Mouse (Mus musculus) urinary bladder, postnatal 14 days (tissue): ENCODE data around the gene Galk1.
"Not testable (repeated sequence)": the region's sequence is repeated elsewhere in the genome, so short reads cannot be mapped to it uniquely, and the experiment has no call there.

Experiments used
- DNase-seq: peaks from one replicate; pipeline ENCODE4 v3.0.0; 2021; ENCODE audit warnings: low spot score

Gene Galk1

DNA sequence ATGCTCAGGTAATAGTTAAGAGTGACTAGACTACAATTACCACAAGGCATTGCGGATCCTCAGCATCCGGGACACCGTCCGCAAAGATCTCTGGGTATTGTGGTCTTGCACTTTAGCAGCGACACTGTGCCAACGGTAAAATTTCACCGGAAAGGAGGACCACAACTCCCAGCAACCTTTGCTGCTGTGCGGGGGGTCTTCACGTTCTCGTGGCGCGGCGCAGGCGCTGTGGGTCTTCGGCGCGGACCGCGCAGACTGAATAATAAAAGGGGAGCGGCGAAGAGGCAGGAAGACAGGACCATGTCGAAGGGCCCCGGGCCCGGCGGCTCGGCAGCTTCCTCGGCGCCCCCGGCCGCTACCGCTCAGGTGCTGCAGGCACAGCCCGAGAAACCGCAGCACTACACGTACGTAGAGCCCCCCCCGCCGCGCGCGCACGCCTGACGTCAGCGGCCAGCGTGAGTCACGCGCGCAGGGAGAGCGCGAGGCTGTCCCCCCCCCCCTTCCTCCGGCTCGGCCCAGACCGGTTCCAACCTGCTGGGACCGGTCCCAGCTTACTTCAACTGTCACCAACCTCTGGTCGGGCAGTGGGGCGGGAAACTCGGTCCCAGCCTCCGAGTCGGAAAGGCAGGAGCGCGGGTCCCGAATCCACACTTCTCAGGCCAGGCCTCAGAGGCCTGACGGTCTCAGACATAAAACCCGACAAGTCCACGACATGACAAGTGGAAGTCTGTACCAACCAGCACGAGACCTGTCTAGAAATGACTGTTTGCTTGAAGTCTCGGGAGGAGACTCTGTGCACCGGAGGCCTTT is 17.8 kb upstream of the Galk1 start, which contains the start of gene Unk:
Gene Unk, plus strand, starts transcription at position 235 of the 810 bp plus-strand sequence.
- DNase-seq, result peak; percentile 97

DNA sequence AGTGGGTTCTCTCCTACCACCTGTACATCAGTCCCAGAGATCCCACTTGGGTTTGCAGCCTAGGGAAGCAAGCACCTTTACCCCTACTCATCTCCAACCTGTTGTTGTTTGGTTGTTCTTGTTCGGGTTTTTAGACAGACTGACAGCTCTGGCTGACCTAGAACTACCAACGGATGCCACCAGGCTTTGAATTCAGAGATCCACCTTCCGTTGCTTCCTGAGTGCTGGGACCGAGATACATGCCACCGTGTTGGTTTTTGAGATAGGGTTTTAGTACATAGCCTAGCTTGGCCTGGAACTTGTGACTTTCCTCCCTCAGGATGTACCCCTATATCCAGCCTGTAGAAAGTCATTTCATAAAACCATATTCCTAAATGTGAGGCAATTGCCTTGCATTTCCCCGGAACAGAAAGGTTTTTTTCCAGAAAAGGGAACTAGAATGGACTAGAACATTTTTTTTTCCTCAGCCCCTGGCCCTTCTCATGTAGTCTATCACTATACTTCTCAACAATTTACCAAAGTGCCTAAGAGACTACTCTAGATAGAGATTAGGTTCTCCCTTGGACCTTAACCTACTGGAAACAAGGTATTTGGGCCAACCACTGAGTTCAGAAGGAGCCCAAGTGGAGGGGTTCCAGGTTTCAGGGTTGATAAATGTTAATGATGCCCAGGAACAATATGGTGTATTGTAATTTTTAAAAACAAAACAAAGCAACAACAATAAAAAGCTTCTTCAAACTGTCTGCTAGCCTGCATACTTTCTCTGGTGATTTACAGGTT is 16.8 kb upstream of the Galk1 start:
- DNase-seq, result no peak

DNA sequence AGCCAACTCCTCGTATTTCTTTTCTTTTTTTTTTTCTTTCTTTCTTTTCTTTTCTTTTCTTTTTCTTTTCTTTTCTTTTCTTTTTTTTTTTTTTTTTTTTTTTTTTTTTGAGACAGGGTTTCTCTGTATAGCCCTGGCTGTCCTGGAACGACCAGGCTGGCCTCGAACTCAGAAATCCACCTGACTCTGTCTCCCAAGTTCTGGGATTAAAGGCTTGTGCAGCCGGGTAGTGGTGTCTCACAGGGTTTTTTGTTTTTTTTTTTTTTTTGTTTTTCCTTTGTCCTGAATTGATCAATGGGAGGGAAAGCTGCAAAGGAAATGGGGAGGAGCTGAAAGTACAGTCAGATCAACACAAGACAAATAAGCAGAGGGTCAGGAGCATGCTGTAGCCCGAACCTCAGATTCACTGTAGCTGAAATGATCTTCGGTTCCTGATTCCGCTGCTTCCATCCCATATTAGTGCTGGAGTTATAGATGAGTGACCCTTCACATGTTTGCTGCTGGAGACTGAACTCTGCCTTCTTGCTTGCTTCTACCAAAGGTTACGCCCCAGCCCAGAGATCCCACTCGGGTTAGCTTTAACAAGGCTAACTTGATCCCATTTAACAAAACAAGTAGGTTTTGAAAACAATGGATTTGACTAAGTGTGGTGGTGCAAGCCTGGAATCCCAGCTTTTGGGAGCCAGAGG is 15.8 kb upstream of the Galk1 start:
- no peak for DNase-seq

DNA sequence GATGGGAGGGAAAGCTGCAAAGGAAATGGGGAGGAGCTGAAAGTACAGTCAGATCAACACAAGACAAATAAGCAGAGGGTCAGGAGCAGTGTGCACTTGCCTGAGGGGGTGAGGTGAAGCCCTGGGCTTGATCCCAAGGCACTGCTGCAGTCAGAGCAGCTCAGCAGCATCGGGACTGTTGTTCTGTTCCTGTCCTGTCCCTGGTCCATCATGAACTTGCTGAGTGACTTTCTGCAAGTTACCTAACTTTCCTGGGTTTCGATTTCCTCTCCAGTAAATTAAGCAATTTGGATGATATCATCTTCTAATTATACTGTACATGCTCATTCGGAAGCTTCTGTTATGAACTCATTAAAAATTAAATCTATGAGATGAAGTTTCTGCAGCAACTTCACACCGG is 15.2 kb upstream of the Galk1 start, which contains the start of gene H3f3b:
Gene H3f3b, minus strand, starts transcription at position 207 of the 400 bp plus-strand sequence.
- DNase-seq, result no peak

DNA sequence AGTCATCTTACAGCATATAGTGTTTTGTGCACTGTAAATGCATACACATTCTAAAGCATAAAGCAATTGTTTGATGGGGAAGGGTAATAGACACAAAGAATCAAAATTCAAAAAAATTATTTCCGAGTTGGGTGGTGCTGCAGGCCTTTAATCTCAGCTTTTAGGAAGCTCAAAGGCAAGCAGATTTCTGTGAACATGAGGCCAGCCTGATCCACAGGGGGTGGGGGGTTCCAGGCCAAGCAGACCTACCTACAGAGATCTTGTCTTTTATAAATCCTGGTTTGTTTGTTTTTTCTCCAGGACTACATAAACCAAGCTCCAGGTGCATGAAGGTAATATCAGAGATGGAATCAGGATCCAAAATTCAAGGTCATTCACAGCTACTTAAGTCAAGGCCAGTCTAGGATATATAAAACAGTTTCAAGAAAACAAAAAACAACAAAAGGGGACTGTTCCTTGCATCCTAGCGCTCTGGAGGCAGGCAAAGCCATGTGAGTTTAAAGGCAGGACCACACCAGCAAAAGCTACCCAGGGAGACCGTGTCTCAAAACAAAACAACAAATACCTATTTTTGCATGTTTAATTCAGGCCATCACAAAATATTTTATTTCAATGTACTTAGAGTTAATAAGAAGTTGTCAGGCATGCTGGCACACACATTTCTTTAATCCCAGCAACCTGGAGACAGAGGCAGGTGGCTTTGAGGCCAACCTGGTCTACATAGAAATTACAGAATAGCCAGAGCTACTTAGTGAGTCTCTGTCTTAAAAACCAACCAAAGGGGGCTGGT is 12.7 kb upstream of the Galk1 start:
- no peak for DNase-seq

DNA sequence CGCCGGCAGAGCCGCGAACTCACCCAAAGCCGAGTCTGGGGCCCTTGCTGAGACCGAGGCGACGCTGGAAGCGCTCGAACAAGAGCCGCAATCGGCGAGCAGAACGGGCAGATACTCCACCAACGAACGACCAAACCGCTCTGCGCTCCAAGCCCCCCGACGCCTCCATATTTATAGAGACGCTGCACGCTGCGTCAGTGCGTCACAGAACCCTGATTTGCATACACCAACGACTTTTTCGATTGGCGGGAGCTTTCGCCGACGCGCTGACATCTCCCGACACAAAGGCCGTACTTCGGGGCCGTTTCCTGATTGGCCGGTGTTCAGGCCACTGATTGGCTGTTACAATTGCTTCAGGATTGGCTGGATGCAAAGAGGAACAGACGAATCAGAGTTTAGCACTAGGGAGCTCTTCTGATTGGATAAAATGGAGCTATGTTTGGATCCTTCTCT is 11.9 kb upstream of the Galk1 start:
- DNase-seq, result peak; percentile 94

DNA sequence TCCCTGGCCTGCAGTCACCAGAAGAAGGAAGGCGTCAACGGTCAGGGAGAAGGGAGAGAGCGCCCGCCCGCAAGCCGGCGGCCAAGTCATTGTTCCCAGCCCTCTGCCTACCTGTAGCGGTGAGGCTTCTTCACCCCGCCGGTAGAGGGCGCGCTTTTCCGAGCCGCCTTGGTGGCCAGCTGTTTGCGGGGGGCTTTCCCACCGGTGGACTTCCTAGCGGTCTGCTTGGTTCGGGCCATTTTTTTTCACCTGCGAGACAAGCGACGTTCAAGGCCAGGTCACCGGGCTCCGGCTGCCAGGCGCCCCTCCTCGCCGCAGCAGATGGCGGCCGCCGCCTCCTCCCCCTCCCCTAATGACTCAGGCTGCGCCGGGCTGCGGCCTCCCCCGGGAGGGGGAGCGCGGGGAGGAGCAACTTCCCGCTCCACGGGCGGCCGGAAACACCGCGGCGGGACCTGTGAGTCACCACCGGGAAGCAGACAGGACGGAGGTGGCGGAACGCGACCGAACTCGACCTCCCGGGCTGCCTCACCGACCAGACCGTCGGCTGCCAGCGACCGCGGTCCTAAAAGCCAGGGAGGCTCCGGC is 11.3 kb upstream of the Galk1 start:
- DNase-seq, result peak; percentile 87

DNA sequence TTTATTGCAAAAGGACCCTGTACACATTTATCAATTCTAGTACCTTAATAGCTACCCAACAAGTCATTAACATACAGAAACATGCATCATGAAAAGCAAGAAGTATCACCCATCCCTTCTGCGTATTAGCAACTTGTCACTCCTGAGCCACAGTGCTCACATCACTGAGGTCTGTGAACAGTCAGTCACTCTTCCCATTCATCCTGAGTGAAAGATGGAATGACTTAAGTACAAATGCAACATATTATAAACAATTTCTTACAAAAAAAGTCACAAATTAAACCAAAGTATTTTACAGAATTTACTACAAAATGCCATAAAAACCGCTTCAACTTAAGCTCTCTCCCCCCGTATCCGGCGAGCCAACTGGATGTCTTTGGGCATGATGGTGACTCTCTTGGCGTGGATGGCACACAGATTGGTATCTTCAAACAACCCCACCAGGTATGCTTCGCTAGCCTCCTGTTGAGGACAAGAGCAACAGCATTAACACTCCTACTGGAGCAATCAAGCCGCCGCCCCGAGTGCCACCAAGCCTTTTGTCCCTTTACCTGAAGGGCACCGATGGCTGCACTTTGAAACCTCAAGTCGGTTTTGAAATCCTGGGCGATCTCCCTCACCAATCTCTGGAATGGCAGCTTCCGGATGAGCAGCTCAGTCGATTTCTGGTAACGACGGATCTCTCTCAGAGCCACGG is 10.7 kb upstream of the Galk1 start:
- not testable (repeated sequence) for DNase-seq

DNA sequence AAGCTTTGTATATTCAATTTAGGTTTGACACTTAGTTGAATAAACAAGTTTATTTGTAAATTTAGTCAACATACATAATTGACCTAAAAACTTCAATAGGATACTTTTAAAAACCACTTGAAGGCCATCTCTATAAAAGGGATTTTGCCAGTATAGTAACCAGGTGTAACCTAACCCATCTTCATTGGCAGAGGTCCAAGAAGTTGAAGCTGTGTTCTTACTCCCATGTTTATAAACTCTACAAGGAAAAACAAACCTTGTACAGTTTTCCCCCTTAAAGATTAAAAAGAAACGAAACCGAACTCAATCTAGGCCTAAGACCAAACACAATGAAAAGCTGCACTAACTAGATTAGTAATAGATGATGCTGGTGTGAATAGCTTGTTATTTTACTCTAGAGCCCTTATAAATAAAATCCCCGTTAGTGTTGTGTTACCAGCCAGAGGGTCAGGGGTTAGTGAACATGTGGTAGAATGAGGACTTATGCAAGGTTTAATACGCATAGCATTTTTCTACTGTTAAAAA is 9.8 kb upstream of the Galk1 start:
- DNase-seq, result no peak

DNA sequence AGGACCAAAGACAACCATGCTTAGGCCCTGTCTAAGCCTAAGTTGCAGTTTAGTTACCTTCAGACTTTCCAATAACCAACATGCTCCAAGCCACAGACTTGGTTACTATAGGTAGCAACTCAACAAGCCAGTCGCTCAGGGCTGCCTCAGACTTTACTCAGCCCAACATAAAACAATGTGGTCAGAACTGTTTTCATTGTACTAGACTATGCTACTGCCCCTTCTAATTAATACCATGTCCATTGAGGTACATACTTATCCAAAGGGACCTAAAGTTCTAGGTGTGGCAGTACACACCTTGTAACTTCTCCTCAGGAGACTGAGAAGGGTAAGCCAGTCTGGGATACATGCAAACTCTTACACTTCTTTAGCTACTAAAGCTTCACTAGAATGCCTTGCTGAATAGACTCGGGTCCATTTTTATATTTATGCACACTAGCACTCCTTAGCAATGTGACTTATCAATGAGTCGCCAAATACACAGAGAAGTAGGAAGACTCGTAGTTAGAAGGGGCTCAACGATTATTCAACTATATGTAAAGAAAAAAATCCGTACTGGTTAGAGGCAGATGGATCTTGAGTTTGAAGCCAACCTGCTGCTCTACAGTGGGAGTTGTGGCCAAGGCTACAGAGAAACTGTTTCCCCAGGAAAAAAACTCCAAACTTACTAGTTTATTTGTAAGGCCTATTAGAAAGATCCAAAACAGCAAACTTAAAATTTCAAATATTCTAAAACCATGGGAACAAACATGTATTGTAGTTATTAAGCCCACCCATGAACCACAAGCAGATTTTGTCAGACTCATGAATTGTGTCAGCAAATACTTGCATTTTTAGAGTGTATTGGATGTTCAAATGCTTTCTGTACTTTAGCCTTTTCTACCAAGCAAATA is 9.1 kb upstream of the Galk1 start:
- DNase-seq, result no peak

DNA sequence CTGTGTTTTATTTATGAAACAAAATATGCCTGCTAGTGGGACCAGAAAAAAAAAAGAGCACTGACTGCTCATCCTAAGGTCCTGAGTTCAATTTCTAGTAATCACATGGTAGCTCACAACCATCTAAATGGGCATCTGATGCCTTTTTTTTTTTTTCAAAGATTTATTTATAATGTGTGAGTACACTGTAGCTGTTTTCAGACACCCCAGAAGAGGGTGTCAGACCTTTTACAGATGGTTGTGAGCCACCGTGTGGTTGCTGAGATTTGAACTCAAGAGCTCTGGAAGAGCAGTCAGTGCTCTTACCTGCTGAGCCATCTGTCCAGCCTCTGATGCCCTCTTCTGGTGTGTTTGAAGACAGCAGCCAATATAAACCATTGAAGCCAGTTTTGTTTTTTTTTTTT is 8.0 kb upstream of the Galk1 start:
- DNase-seq, result no peak

DNA sequence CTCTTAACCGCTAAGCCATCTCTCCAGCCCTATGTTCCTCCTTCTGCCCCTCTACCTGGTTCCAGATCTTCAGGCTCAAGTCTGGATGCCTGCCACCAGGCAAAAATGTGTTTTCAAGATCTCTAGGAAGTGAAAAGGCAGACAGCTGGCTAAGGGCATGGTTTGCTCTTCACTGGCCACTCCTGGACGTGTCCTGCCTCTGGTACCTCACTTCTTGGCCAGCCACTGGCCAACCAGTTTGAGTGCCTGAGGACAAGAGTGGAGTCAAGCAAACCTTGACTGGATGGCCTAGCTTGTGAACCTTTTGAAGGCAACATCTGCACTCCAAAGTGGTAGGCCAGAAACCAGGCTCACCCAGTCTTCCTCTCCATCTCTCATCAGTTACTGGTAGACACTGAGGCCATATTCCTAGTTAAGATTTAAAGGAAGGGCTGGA is 7.5 kb upstream of the Galk1 start:
- no peak for DNase-seq

DNA sequence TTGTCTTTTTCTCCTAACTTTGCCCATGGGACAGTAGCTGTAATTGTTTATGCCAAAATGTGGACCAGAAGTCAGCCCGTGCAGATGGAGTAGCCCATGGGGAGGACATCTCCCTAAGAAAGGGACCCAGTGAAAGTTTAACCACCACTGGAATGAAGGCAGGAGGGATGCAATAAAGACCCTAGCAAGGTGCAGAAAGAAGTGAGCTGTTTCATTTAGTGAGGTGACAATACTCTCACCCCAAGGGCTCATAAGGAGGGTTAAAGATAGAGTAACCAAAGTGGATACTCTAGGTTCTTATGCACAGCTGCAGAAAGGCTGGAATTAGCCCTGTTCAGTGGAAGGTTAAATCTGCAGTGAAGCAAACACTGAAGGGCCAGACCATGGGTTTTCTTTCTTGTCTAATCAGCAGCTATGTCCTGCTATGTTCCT is 6.9 kb upstream of the Galk1 start:
- no peak for DNase-seq

DNA sequence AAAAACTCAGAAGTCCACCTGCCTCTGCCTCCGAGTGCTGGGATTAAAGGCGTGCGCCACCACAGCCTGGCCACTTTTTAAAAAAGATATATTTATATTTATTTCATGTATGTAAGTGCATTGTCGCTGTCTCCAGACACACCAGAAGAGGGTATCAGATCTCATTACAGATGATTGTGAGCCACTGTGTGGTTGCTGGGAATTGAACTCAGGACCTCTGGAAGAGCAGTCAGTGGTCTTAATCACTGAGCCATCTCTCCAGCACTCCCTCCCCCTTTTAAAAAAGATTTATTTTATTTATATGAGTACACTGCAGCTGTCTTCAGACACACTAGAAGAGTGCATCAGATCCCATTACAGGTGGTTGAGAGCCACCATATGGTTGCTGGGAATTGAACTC is 6.3 kb upstream of the Galk1 start:
- not testable (repeated sequence) for DNase-seq

DNA sequence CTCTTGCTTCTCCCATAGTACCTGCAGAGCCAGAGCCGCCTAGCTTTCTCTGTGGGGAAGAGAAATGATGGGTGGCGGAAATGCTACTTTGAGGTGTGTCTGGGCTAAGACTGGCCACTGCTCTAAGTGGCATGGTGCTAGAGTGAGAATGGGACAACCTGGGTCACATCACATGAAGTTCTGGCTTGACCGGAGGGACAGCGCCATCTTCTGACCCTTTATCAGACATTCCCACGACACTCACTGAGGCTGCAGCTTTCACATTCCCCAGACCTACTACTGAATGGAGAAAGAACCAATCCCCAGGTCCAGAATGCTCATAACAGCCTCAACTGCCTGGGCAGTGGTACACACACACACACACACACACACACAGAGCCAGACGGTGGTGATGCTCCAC is 5.6 kb upstream of the Galk1 start:
- peak; percentile 53 for DNase-seq

DNA sequence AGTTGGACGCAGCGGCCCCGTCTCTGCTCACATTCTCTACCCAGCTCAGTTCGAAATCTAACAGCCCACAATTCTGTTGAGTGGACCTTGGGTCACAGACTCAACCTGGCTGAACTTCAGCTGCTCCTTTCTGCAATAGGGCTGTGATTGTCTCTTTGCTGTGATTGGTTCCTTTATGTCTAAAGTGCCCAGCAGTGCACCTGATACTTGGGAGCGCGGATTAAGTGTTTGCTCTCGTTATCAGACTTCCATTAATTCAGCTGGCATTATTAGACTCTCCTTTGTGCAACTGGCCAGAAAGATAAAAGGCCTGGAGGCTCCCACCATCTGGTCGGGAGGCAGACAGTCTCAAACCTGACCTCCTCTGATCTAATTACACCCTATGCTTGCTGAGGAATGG is 2.3 kb upstream of the Galk1 start:
- no peak for DNase-seq

DNA sequence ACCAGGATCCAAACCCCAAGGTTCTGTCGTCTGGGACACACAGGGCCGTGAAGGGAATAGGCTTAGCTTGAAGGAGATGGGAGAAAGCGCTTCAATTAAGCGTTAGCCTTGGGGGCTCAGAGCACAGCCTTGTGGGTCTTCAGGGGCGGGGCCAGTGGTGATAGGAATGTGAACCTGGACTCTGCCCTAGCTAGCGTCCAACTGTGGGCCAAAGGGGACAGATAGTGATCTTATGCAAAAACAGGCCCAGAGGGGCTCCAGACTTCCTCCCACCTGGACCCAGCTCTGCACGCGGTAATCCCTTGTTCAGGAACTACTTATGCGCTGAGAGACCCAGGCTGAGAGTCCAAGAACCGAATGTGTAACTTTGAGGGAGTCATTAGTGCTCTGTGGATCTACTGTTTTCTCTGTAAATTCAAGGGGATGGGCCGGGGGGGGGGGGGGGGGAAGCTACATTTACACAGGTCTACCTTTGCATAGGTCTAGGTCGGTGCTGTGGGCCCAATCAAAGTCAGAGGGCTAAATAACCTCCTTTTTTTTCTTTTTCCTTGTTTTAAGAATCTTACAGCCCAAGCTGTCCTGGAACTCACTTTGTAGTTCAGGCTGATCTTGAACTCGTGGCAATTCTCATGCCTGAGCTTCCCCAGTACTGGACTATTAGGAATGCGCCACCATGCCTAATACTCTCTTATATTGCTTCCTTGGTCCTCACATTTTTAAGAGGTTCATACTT is 824 bp downstream of the Galk1 start:
- DNase-seq, result no peak

DNA sequence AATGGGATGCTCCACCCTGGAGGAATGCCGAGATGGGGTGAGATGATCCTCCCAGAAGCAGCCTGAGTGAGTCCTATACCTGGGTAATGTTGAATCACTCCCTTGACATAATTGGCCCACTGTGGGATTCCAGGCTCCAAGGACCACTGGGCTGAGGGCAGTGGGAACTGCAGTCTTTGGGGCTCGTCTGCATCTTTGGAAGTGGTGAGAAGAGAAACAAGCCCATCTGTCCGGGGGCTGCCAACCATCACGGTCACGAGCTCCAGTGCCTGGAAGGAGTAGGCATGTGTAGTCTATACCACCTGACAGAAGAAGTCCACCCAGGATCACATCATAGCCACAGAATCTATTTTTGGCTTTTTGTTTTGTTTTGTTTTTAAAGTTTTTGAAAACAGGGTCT is 1.6 kb downstream of the Galk1 start:
- DNase-seq, result no peak

DNA sequence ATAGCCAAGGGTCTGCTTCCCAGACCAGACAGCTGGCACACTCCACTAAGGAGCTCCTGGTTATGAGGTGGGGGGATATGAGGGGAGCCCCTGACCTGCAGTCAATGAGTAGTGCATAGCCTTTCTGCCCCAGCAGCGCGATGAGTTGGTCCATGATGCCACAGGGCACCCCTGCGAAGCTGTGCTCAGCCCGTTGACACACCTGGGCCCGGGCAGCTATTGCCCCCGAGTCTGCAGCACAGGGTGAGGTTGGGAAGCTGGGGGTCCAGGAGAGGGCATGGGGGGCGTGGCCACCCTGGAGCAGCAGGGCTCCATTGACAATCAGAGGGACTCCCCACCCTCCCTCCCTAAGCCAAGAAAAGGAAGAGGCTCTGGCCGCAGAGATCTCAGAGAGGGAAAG is 2.4 kb downstream of the Galk1 start:
- no peak for DNase-seq
